Mouse (Mus musculus): ENCODE results near the gene Hacd1. TPM values are rescaled to one million over a fixed set of nuclear protein-coding genes. Genes with fewer than 3 reads are reported as not detected.

Gene Hacd1
- total and polyA plus RNA-seq, 2 experiments from 2014 or later, result 51.2 to 83.4 TPM

DNA sequence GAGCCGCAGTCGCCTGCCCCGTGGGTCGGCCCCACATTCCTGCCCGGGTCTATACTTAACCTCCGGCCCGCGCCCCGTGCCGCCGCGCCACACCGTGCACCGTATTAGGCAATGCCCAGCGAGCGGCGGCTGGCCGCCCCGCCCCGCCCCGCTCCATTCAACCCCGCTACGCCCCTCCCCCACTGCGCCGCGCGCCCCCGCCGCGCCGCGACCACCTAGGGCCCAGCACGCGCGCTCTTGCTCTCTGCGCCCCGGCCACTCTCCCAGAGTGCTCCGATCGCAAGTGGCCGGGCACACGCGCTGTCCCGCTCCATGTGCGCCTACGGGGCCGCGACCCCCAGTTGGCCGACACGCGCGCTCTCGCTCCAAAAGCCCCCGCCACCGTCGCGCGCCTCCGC, 768 bp downstream of the Hacd1 start:
- Histone ChIP-seq H3K9me3 (ENCODE audit: low read length) (no peaks in the 10 kb centered on the region), H3K4me1 (ENCODE audit: insufficient read depth, low read length) (no peaks in the 10 kb centered on the region), H3K27me3 (ENCODE audit: insufficient read depth, low read length) (no peaks in the 10 kb centered on the region), H3K4me3 (ENCODE audit: low read depth, low read length) (peak overlapping the region; percentile 75), H3K27ac (ENCODE audit: low read depth, low read length) (peak overlapping the region; percentile 91), H3K4me2 (ENCODE audit: low read depth, low read length, poor library complexity, severe bottlenecking) (peak overlapping the region; percentile 75), H3K9ac (replicated peaks; ENCODE audit: low read length, poor library complexity, severe bottlenecking) (peak overlapping the region; percentile 71), H3K36me3 (ENCODE audit: insufficient read depth, low read length) (no peaks in the 10 kb centered on the region)
- DNase-seq (ENCODE audit: low spot score) (no peak), ATAC-seq (ENCODE audit: low FRiP score) (peak; percentile 89)
- TF ChIP-seq CTCF (IDR thresholded peaks at IDR 0.05), result no peak
- 1% methylated on average over 27 of the region's 58 CpGs for WGBS

DNA sequence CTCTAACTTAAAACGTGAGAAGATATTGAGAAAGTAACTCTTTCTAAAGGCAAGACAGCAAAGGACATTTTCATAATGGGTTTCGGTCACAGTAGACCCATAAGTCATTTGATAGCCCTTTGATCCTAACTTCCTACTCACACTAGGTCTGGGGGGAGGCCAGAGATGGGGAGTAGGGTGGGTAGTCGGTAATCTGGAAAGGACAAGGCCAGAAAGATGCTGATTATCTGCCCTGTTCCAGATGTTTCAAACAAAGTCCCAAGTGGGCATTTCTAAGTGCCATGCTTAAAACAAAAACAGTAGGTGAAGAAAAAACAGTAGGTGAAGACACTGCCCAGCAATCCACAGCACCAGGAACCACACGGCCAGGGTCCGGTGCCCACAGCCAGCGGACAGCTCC, 1.2 kb downstream of the Hacd1 start:
- no peaks in the 10 kb centered on the region for H3K36me3 ChIP-seq (ENCODE audit: insufficient read depth, low read length)
- H3K9me3 ChIP-seq (ENCODE audit: low read length), result no peaks in the 10 kb centered on the region
- DNase-seq (ENCODE audit: low spot score) (no peak), ATAC-seq (ENCODE audit: low FRiP score) (peak; percentile 36)
- H3K27ac ChIP-seq (ENCODE audit: low read depth, low read length), result peak overlapping the region; percentile 91
- peak overlapping the region; percentile 75 for H3K4me2 ChIP-seq (ENCODE audit: low read depth, low read length, poor library complexity, severe bottlenecking)
- TF ChIP-seq CTCF (IDR thresholded peaks at IDR 0.05), result no peak
- peak overlapping the region; percentile 75 for H3K4me3 ChIP-seq (ENCODE audit: low read depth, low read length)
- H3K27me3 ChIP-seq (ENCODE audit: insufficient read depth, low read length), result no peaks in the 10 kb centered on the region
- 4% methylated on average over 6 of the region's 6 CpGs for WGBS
- peak overlapping the region; percentile 71 for H3K9ac ChIP-seq (replicated peaks; ENCODE audit: low read length, poor library complexity, severe bottlenecking)
- no peaks in the 10 kb centered on the region for H3K4me1 ChIP-seq (ENCODE audit: insufficient read depth, low read length)

DNA sequence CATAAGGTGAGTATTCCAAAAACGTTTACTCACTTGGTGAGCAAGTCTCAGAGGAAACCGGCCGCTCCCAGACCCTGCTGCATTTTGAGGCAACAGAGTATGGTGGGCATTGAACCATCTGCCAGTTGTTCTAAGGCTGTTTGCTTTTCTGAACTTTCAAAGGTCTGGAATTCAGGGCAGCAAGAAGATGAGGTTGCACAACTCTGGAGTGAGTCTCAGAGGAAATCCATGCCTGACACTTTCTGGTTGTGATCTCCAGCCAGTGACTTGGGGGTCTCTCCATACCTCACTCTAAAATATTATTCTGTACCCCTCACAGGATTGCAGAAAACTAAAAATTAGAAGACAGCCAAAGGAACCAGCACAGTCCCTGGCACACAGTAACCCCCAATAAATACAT, 1.8 kb downstream of the Hacd1 start:
- no peak overlapping the region for H3K27ac ChIP-seq (ENCODE audit: low read depth, low read length)
- DNase-seq (ENCODE audit: low spot score), result no peak
- 48% methylated on average over 3 of the region's 3 CpGs for WGBS

DNA sequence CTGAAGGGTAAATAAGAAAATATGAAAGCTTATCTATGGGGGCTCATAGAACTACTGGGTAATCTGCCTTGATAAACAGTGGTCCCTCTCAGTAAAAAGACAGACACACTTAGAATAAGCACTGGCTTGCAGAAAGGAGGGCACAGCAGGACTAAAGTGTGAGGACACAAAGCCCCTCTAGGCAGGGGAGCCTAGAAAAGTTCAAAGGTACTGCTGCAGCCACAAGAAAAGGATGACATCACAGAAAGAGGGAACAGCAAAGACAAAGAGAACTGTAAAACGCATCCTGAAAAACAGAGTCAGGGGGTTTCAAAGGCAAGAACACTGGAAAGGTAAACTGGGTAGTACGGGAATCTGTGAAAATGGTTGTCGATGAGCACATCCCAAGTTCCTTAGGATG, 2.3 kb downstream of the Hacd1 start:
- no peaks in the 10 kb centered on the region for H3K36me3 ChIP-seq (ENCODE audit: insufficient read depth, low read length)
- H3K4me2 ChIP-seq (ENCODE audit: low read depth, low read length, poor library complexity, severe bottlenecking), result no peak overlapping the region; the same call in 1 of the 2 replicates
- DNase-seq (ENCODE audit: low spot score) (no peak), ATAC-seq (ENCODE audit: low FRiP score) (no peak)
- no peaks in the 10 kb centered on the region for H3K27me3 ChIP-seq (ENCODE audit: insufficient read depth, low read length)
- H3K9me3 ChIP-seq (ENCODE audit: low read length), result no peaks in the 10 kb centered on the region
- H3K4me1 ChIP-seq (ENCODE audit: insufficient read depth, low read length), result no peaks in the 10 kb centered on the region
- no peak for TF ChIP-seq CTCF (IDR thresholded peaks at IDR 0.05)
- 42% methylated on average over 3 of the region's 3 CpGs for WGBS
- no peak overlapping the region for H3K4me3 ChIP-seq (ENCODE audit: low read depth, low read length)
- H3K9ac ChIP-seq (replicated peaks; ENCODE audit: low read length, poor library complexity, severe bottlenecking), result no peak overlapping the region
- no peak overlapping the region for H3K27ac ChIP-seq (ENCODE audit: low read depth, low read length)

More for the DNA sequence above, 1.8 kb downstream of the Hacd1 start:
- Histone ChIP-seq H3K9me3 (ENCODE audit: low read length) (no peaks in the 10 kb centered on the region), H3K9ac (replicated peaks; ENCODE audit: low read length, poor library complexity, severe bottlenecking) (no peak overlapping the region), H3K4me3 (ENCODE audit: low read depth, low read length) (peak overlapping the region; percentile 75; the same call in 1 of the 2 replicates), H3K36me3 (ENCODE audit: insufficient read depth, low read length) (no peaks in the 10 kb centered on the region), H3K4me2 (ENCODE audit: low read depth, low read length, poor library complexity, severe bottlenecking) (peak overlapping the region; percentile 75), H3K4me1 (ENCODE audit: insufficient read depth, low read length) (no peaks in the 10 kb centered on the region), H3K27me3 (ENCODE audit: insufficient read depth, low read length) (no peaks in the 10 kb centered on the region)
- ATAC-seq (ENCODE audit: low FRiP score), result no peak
- TF ChIP-seq CTCF (IDR thresholded peaks at IDR 0.05), result no peak

DNA sequence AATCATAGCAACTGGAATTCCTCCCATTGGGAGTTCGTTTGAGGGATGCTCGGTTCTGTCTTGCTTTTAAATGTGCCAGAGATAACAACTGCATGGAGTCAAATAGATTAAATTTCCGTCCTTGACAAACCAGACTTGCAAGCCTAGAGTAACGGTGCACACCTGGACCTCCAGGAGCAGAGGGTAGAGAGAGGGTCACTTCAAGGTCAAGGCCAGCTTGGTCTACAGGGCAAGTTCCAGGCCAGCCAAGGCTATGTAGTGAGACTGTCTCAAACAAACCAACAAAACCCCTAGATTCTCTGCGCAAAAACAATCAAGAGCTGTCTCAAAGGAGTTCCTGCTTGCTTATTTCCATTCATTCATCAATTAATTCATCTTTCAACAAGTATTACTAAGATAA, 7.1 kb downstream of the Hacd1 start:
- Histone ChIP-seq H3K4me1 (ENCODE audit: insufficient read depth, low read length) (no peaks in the 10 kb centered on the region), H3K4me3 (ENCODE audit: low read depth, low read length) (no peak overlapping the region), H3K27ac (ENCODE audit: low read depth, low read length) (no peak overlapping the region), H3K36me3 (ENCODE audit: insufficient read depth, low read length) (no peaks in the 10 kb centered on the region), H3K27me3 (ENCODE audit: insufficient read depth, low read length) (no peaks in the 10 kb centered on the region), H3K9me3 (ENCODE audit: low read length) (no peaks in the 10 kb centered on the region), H3K9ac (replicated peaks; ENCODE audit: low read length, poor library complexity, severe bottlenecking) (no peak overlapping the region), H3K4me2 (ENCODE audit: low read depth, low read length, poor library complexity, severe bottlenecking) (no peak overlapping the region)
- WGBS, result 77% methylated on average over 5 of the region's 5 CpGs
- ATAC-seq (ENCODE audit: low FRiP score), result no peak
- no peak for TF ChIP-seq CTCF (IDR thresholded peaks at IDR 0.05)
- no peak for DNase-seq (ENCODE audit: low spot score)

DNA sequence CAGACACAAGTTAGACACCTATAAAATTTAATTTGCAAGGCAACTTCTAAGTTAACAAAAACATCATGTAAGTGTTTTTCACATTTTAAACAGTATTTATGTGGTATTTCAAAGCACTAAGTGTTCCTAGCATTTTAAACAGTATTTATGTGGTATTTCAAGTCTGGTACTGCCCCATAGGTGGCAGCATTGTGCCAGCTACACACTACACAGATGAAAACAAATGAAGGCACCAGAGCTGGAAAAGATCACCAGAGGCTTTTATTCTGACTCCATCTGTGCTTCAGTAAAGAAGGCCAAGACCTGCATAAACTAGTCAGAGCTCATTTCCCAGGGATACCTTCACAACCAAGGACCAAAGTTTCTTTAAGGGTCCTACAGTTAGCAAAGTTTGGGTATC, 7.6 kb downstream of the Hacd1 start:
- TF ChIP-seq CTCF (IDR thresholded peaks at IDR 0.05), result peak; percentile 91
- H3K27me3 ChIP-seq (ENCODE audit: insufficient read depth, low read length), result no peaks in the 10 kb centered on the region
- no peaks in the 10 kb centered on the region for H3K9me3 ChIP-seq (ENCODE audit: low read length)
- ATAC-seq (ENCODE audit: low FRiP score) (peak; percentile 75; the same call in 1 of the 2 replicates), DNase-seq (ENCODE audit: low spot score) (peak; percentile 86)
- H3K36me3 ChIP-seq (ENCODE audit: insufficient read depth, low read length), result no peaks in the 10 kb centered on the region
- no peaks in the 10 kb centered on the region for H3K4me1 ChIP-seq (ENCODE audit: insufficient read depth, low read length)
- no peak overlapping the region for H3K27ac ChIP-seq (ENCODE audit: low read depth, low read length)
- no peak overlapping the region for H3K9ac ChIP-seq (replicated peaks; ENCODE audit: low read length, poor library complexity, severe bottlenecking)
- no peak overlapping the region for H3K4me3 ChIP-seq (ENCODE audit: low read depth, low read length)
- no peak overlapping the region for H3K4me2 ChIP-seq (ENCODE audit: low read depth, low read length, poor library complexity, severe bottlenecking)
